Mouse (Mus musculus) heart, embryonic 15.5 days (tissue): ENCODE measurements around the gene Ifitm7. TPM values are rescaled to one million over a fixed set of nuclear protein-coding genes. Genes with fewer than 3 reads are reported as not detected.

ENCODE experiments used
- ATAC-seq: fragments of 200-750 bp; cut with Nextera tagmentation; replicated peaks from 2 replicates; pipeline ENCODE4 v1.8.0; 2017; ENCODE audit warnings: low read depth, moderate TSS enrichment; ENCODE audit not compliant: insufficient number of reproducible peaks, insufficient read depth, low FRiP score
- H3K27ac ChIP-seq: fragments of 300-500 bp; sonication (generic); 2 replicates; pipeline ENCODE4 v1.5.1; 2015; ENCODE audit warnings: mild to moderate bottlenecking, inconsistent platforms
- H3K27me3 ChIP-seq: fragments of 300-500 bp; sonication (generic); 2 replicates; pipeline ENCODE4 v1.6.1; 2015; ENCODE audit warnings: inconsistent platforms
- H3K36me3 ChIP-seq: fragments of 300-500 bp; sonication (generic); 2 replicates; pipeline ENCODE4 v1.6.1; 2015; ENCODE audit warnings: mild to moderate bottlenecking, inconsistent platforms
- H3K4me1 ChIP-seq: fragments of 300-500 bp; sonication (generic); replicated peaks from 2 replicates; pipeline ENCODE4 v1.6.1; 2015; ENCODE audit warnings: inconsistent platforms
- H3K4me2 ChIP-seq: fragments of 300-500 bp; sonication (generic); 2 replicates; pipeline ENCODE4 v1.6.1; 2015; ENCODE audit warnings: inconsistent platforms, mild to moderate bottlenecking, moderate library complexity
- H3K4me3 ChIP-seq: fragments of 300-500 bp; sonication (generic); 2 replicates; pipeline ENCODE4 v1.5.1; 2015; ENCODE audit warnings: mild to moderate bottlenecking, inconsistent platforms
- H3K9ac ChIP-seq: fragments of 300-500 bp; sonication (generic); 2 replicates; pipeline ENCODE4 v1.6.1; 2015; ENCODE audit warnings: mild to moderate bottlenecking, inconsistent platforms
- H3K9me3 ChIP-seq: fragments of 300-500 bp; sonication (generic); replicated peaks from 2 replicates; pipeline ENCODE4 v1.6.1; 2016; ENCODE audit warnings: inconsistent platforms
- WGBS: fragments of 180-500 bp; shearing (Covaris S2); methylation state at CpG from one replicate; pipeline ENCODE4 v1.1.7; 2015; ENCODE audit warnings: mixed read lengths; 5-methylcytosine and 5-hydroxymethylcytosine counted together
- polyA plus RNA-seq: library from polyadenylated mRNA; unstranded; fragments of >200 nt; fragmentation: Nextera tagmentation; extraction: Ambion mirVana; gene quantifications from 2 replicates; pipeline ENCODE4 v1.2.1, GENCODE M21; 2015

Ifitm7 gene
- not detected in 2 replicates for polyA plus RNA-seq

DNA sequence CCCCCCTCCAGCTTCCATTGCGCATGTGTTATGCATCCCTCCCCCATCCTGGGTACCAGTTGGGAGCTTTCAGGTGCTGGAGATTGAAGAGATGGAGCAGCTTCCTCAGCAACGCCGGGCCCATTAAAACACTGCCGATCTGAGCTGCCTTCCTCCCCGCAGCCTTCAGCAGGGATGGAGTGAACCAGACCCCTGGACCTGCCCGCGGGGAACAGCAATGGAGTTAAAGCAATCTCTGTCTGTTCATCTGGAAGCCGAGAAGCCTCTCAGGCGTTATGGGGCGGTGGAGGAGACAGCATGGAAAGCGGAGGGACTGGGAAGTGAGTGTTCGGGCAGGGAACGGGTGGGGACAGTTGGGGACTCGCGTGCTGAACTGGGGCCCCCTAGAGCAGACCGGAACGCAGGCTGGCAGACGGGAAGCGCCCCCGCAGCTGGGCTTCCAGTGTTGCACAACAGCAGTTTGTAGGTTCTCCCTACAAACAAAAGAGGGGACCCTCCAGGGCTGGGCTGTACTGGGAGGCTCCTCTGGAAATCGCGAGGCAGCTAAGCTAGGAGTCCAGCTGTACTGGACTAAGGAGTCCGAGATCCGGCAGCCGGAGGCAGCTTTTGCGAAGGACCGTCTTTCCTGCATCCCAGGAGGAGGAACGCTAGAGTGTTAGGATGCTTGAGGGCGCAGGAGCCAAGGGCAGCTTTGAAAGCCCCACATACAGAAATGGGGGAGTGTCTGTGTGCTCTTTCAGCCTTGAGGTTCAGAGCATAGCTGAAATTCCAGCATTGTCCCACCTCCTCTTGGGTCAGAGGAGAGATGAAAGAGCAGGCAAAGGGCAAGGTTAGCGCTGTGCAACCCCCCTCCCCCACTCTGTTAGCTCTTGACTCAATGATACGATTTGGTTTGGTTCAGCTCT lies at the start of gene Ifitm7, which contains the start of gene 2900011O08Rik:
TSS of gene Ifitm7 (minus strand) at position 315 of the 905 bp plus-strand sequence.
TSS of gene 2900011O08Rik (plus strand) at position 31 of the 905 bp plus-strand sequence.
- Histone ChIP-seq H3K9ac (peak within 1 kb of the TSS; percentile 23; the same call in 1 of the 2 replicates), H3K9me3 (no peaks in the 10 kb centered on the region), H3K4me2 (peak within 1 kb of the TSS; percentile 85), H3K36me3 (no peaks in the 10 kb centered on the region), H3K4me3 (peak within 1 kb of the TSS; percentile 47), H3K27me3 (peaks cover 17% of the 10 kb centered on the region), H3K27ac (no peak within 1 kb of the TSS), H3K4me1 (peaks cover 8% of the 10 kb centered on the region; the same call in 1 of the 2 replicates)
- WGBS, result 2% methylated on average over 31 of the region's 31 CpGs
- ATAC-seq, result no peak

DNA sequence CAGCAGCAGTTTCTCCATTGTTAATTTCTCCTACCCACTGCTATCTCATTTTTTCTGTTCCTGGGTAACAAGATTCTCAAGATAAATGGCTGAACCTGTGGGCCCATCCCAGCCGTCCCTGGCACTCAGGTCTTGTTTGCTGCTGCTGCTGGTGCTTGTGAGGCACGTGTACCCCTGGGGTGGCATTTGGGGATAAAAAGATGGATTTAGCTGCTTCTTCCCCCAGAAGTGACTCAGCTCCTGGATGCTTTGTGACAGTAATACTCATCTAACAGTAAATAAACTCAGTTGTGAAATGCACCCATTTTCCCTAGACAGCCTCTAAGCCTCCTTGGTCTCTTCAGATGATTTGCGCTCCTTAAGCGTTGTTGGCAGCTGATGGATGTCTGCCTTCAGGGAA lies 46.4 kb upstream of the Ifitm7 start:
- Histone ChIP-seq H3K4me2 (no peak overlapping the region), H3K4me1 (no peaks in the 10 kb centered on the region), H3K9me3 (no peaks in the 10 kb centered on the region), H3K4me3 (no peak overlapping the region), H3K27me3 (no peaks in the 10 kb centered on the region), H3K36me3 (no peaks in the 10 kb centered on the region), H3K27ac (no peak overlapping the region), H3K9ac (no peak overlapping the region)
- WGBS, result 67% methylated on average over 4 of the region's 4 CpGs
- no peak for ATAC-seq

DNA sequence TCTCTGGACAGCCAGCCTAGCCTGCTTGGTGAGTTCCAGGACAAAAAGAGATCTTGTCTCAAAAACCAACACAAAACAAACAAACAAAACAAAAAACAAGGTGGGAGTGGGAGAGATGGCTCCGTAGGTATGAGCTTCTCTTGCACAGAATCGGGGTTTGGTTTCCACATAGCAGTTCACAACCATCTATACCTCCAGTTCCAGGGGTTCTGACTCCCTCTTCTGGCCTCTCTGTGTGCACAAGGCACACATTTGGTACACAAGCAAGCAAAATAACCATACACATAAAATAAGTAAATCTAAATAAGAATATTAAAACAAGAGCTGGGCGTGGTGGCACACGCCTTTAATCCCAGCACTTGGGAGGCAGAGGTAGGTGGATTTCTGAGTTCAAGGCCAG lies 44.0 kb upstream of the Ifitm7 start:
- no peak for ATAC-seq

DNA sequence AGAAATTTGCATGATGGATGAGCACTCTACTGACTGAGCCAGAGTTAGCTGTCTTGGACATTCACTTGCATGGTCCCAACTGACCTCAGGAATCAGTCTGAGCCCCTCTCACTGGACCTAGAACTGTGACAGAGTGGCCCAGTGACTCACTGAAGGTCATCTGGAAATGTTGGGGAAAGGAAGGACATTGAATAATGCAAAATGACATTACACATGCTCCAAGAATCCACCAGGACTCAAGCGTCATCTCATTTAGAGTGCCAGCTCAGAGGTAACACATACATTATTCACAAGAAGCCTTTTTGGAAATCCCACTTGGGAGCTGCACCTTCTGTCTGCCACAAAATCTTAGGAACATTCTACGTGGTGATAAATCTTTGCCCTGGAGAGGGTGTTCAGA lies 43.2 kb upstream of the Ifitm7 start:
- Histone ChIP-seq H3K9ac (no peak overlapping the region), H3K9me3 (no peaks in the 10 kb centered on the region), H3K4me1 (no peaks in the 10 kb centered on the region), H3K4me3 (no peak overlapping the region), H3K27ac (no peak overlapping the region), H3K4me2 (no peak overlapping the region), H3K27me3 (no peaks in the 10 kb centered on the region), H3K36me3 (no peaks in the 10 kb centered on the region)
- no peak for ATAC-seq
- WGBS, result 80% methylated on average over 2 of the region's 2 CpGs

More for the DNA sequence above, 44.0 kb upstream of the Ifitm7 start:
- Histone ChIP-seq H3K9ac (no peak overlapping the region), H3K27ac (no peak overlapping the region), H3K36me3 (no peaks in the 10 kb centered on the region), H3K4me3 (no peak overlapping the region), H3K27me3 (no peaks in the 10 kb centered on the region), H3K4me2 (no peak overlapping the region), H3K4me1 (no peaks in the 10 kb centered on the region), H3K9me3 (no peaks in the 10 kb centered on the region)
- WGBS, result 82% methylated on average over 4 of the region's 4 CpGs

DNA sequence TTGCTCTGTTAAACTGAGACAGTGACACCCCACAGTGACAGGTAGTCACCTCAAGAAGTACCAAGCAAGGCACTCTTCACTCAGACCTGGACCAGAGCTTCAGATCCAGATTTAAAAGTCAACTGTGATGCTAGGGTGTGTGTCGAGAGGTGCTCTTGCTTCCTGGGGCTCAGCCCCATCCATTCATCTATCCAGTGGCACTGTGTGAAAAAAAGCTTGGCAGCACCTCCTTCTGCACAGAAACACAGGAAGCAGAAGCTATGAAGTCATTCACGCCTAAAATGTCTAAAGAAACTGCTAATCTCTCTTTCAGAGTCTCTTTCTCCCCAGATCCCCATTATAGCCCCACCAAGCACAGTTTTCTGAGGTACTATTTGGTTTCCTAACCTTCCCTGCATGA lies 42.4 kb upstream of the Ifitm7 start:
- H3K4me3 ChIP-seq, result no peak overlapping the region
- 36% methylated on average over 2 of the region's 2 CpGs for WGBS
- H3K9ac ChIP-seq, result no peak overlapping the region
- no peak for ATAC-seq
- no peak overlapping the region for H3K4me2 ChIP-seq
- no peaks in the 10 kb centered on the region for H3K9me3 ChIP-seq
- H3K27ac ChIP-seq, result no peak overlapping the region
- H3K36me3 ChIP-seq, result no peaks in the 10 kb centered on the region
- no peaks in the 10 kb centered on the region for H3K4me1 ChIP-seq
- H3K27me3 ChIP-seq, result no peaks in the 10 kb centered on the region

DNA sequence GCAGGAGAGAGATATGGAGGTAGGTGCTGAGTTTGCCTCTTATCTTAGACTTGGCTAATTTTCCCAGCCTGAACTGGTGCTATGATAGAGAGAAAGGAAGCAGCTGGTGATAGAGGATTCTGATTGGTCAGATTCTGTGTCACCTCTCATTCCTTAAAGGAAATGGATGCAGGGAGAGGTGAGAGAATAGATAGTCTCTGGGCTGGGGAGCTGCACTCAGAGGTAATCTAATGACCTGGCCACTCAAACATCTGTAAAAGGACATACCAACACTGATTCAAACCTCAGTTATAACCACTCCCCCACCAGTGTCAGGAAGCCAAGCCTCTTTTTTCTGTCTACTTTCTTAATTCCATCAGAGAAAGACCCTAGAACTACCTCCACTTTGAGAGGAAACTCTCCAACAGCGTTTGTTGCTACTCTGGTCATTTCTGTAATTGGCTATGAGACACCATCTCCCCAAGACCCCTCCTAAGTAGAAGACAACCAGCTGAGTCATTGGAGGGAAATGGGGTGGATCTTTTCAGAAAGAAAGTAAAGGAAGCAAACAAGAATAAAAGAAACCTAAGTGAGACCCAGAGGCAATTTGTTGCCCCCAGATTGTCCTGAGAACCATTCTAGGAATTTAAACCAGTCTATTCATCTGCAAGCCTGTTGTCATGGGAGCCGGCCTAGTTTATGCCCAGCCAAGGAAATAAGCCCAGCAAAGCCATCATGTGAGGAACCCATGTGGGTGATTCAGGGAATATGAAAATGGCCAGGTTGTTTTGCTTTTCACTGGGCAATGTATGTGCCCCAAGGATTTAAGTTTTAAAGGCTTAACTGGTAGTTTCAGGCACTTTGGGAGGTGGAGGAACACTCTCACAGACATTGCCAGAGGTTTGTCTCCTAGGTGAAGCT lies 38.7 kb upstream of the Ifitm7 start:
- Histone ChIP-seq H3K4me1 (no peaks in the 10 kb centered on the region), H3K36me3 (no peaks in the 10 kb centered on the region), H3K27ac (no peak overlapping the region), H3K4me2 (no peak overlapping the region), H3K4me3 (no peak overlapping the region), H3K9ac (no peak overlapping the region), H3K9me3 (no peaks in the 10 kb centered on the region), H3K27me3 (no peaks in the 10 kb centered on the region)
- no peak for ATAC-seq
- WGBS, result 58% methylated on average over 2 of the region's 2 CpGs

DNA sequence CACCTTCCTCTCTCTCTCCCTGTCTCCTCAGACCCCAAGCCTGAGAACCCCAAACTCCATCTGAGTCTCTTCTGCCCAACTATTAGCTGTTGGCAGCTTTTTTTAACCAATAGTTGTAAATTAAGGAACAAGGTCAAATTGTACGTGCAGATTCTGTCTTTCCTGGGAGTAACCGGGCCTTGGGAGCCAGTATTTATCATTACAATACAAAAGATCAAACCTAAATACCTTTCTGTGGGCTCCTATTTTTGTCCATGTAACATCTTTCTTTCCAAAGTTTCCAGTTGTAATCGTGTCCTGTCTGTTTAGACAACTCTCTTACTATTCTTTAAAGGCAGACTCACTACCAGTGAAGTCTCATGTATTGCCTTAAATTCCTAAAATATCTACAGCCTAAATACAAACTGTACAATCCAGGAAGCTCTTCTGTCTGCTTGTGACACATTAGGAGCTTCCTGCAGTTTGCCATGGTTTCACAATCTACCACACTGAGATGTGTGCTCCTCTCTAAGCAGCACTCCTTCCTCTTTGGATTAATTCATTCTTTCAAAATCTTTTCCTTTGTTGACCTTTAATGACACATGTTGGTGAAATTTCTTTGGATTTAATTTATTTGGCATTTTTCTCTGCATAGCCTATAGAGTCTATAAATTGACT lies 34.6 kb upstream of the Ifitm7 start:
- no peak for ATAC-seq
- Histone ChIP-seq H3K36me3 (no peaks in the 10 kb centered on the region), H3K27ac (no peak overlapping the region), H3K9me3 (no peaks in the 10 kb centered on the region), H3K27me3 (no peaks in the 10 kb centered on the region), H3K9ac (no peak overlapping the region), H3K4me1 (no peaks in the 10 kb centered on the region), H3K4me2 (no peak overlapping the region), H3K4me3 (no peak overlapping the region)
- whole genome bisulfite sequencing, result 66% methylated on average over 3 of the region's 3 CpGs

DNA sequence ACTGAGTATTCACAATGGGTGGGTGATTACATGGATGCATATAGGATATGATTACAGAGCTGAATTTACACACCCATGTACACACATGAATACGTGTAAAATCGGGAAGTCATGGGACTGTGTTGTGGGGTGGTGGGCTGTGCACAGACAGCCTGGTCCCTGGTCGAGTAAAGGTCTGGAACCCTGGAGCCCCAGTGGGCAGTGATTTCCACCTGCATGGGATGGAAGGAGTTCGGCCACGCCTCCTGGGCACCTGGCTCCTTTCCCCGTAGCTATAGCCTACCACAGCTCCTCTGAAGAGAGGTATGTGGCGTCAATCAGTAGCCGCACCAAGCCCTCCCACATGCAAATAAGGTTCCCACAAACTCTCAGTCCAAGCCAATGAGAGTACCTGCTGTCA lies 30.6 kb upstream of the Ifitm7 start:
- H3K9me3 ChIP-seq, result no peaks in the 10 kb centered on the region

DNA sequence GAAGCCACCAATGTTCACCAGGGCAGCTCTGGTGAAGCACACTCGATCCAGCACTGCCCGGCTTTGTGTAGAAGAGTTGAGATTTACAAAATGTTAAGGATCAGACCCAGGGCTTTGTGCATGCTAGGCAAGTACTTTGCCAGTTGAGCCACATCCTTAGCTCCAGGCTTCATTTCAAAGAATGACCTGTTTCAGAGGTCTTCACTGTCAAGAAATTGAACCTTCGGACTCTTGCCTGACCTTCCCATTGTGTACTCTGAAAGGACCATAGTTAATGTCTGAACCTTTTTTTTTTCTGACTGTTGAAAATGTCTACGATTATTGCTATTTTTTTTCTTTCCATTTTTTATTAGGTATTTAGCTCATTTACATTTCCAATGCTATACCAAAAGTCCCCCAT lies 23.3 kb upstream of the Ifitm7 start:
- 84% methylated on average over 4 of the region's 4 CpGs for WGBS
- no peaks in the 10 kb centered on the region for H3K9me3 ChIP-seq
- no peak overlapping the region for H3K4me2 ChIP-seq
- no peak overlapping the region for H3K27ac ChIP-seq
- H3K4me1 ChIP-seq, result no peaks in the 10 kb centered on the region
- H3K27me3 ChIP-seq, result no peaks in the 10 kb centered on the region
- no peaks in the 10 kb centered on the region for H3K36me3 ChIP-seq
- H3K4me3 ChIP-seq, result no peak overlapping the region
- no peak overlapping the region for H3K9ac ChIP-seq
- no peak for ATAC-seq

More for the DNA sequence above, 30.6 kb upstream of the Ifitm7 start:
- ATAC-seq, result no peak
- WGBS, result 77% methylated on average over 8 of the region's 8 CpGs
- H3K4me1 ChIP-seq, result no peaks in the 10 kb centered on the region
- H3K27ac ChIP-seq, result no peak overlapping the region
- H3K4me3 ChIP-seq, result no peak overlapping the region
- no peaks in the 10 kb centered on the region for H3K27me3 ChIP-seq
- H3K4me2 ChIP-seq, result no peak overlapping the region
- no peaks in the 10 kb centered on the region for H3K36me3 ChIP-seq
- H3K9ac ChIP-seq, result no peak overlapping the region

DNA sequence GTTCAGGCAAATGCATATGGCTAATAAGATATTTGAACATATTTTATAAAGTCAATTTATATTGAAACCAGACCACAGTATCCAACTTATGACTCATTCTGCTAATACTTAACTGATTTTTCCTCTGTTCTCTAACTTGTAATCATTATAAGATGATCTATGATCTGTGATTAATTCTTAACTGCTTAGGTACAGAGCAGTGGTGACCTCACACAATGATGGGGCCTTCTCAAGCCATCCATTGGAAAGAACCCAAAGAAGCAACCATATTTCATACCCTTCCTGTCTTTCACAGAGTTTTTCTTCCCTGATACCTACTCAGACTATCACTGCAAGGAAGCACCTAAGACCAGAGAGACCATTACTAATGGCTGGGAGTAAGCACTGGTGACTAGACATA lies 22.0 kb upstream of the Ifitm7 start:
- no peak overlapping the region for H3K4me3 ChIP-seq
- no peak overlapping the region for H3K9ac ChIP-seq
- no peak overlapping the region for H3K27ac ChIP-seq
- no peaks in the 10 kb centered on the region for H3K9me3 ChIP-seq
- H3K27me3 ChIP-seq, result no peaks in the 10 kb centered on the region
- no peak overlapping the region for H3K4me2 ChIP-seq
- ATAC-seq, result no peak
- no peaks in the 10 kb centered on the region for H3K36me3 ChIP-seq
- H3K4me1 ChIP-seq, result 0 out of 2 replicates have a peak, but pooled peaks cover 4% of the 10 kb centered on the region

DNA sequence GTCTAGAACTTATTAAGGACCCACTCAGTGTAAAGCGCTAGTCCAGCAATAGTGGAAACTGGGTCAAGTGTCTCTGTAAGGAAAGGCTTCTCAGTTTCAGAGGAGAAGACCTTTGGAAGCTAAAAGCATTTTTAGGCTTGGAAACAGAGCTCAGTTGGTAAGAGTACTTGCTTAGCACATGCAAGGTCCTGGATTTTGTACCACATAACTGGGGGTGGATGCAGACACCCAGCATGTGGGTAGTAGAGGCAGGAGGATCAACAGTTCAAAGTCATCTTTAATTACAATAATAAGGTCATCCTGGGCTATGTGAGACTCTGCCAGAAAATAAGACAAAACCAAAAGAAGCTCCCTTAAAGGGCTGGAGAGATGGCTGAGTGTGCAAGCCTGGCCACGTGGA lies 21.4 kb upstream of the Ifitm7 start:
- ATAC-seq, result no peak
- WGBS, result 76% methylated on average over 2 of the region's 2 CpGs
- H3K27ac ChIP-seq, result no peak overlapping the region
- no peaks in the 10 kb centered on the region for H3K27me3 ChIP-seq
- 0 out of 2 replicates have a peak, but pooled peaks cover 4% of the 10 kb centered on the region for H3K4me1 ChIP-seq
- no peak overlapping the region for H3K9ac ChIP-seq
- no peak overlapping the region for H3K4me2 ChIP-seq
- no peak overlapping the region for H3K4me3 ChIP-seq
- no peaks in the 10 kb centered on the region for H3K9me3 ChIP-seq
- H3K36me3 ChIP-seq, result no peaks in the 10 kb centered on the region
